Mouse (Mus musculus): ENCODE results near the gene Tmco1. TPM values are rescaled to one million over a fixed set of nuclear protein-coding genes. Genes with fewer than 3 reads are reported as not detected.

Tmco1 gene
- polyA plus RNA-seq, 1 experiment from 2014 or later, result 90.1 TPM

DNA sequence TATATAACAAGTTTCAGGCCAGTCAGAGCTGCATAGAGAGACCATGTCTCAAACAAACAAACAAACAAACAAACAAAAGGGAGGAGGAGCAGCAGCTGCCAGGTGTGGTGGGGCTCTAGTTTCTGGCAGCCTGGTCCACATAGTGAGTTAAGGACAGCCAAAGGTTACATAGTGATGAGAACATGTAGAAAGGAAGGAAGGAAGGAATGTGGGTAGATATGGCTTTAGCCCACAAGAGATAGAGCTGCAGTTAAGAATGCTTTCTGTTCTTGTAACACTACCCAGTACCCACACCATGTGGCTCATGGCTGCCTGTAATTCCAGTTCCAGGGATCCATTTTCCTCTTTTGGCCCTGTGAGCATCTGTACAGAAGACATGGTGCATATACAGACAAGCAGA is 4.2 kb downstream of the Tmco1 start:
- Histone ChIP-seq H3K27ac (replicated peaks in 1 of 2; ENCODE audit: control insufficient read depth in 1 of 2, insufficient read depth in 1 of 2, low read depth in 2 of 2, low read length in 2 of 2) (no peak overlapping the region), H3K27me3 (ENCODE audit: control insufficient read depth, insufficient read depth, low read length) (no peaks in the 10 kb centered on the region), H3K9me3 (ENCODE audit: control insufficient read depth, low read length) (no peaks in the 10 kb centered on the region), H3K36me3 (ENCODE audit: control insufficient read depth, insufficient read depth, low read length) (peaks cover 52% of the 10 kb centered on the region), H3K9ac (ENCODE audit: low read length) (no peak overlapping the region), H3K4me2 (ENCODE audit: low read length) (no peak overlapping the region), H3K4me3 (ENCODE audit: control insufficient read depth in 1 of 2, insufficient read depth in 1 of 2, low read depth in 1 of 2, low read length in 2 of 2) (no peak overlapping the region), H3K4me1 (ENCODE audit: control insufficient read depth in 2 of 2, insufficient read depth in 2 of 2, low read length in 2 of 2) (peaks cover 3 to 7% of the 10 kb centered on the region in 2 experiments; a peak in 3 of 4 replicates)
- ATAC-seq (ENCODE audit: insufficient number of reproducible peaks, insufficient read depth, low FRiP score, low read depth), result no peak

- peaks cover 0 to 7% of the 10 kb centered on the region in 2 experiments; a peak in 2 of 4 replicates for H3K4me1 ChIP-seq (ENCODE audit: control insufficient read depth in 2 of 2, insufficient read depth in 2 of 2, low read length in 2 of 2)
- ATAC-seq (ENCODE audit: insufficient number of reproducible peaks, insufficient read depth, low FRiP score, low read depth), result no peak
- no peak overlapping the region for H3K27ac ChIP-seq (replicated peaks in 1 of 2; ENCODE audit: control insufficient read depth in 1 of 2, insufficient read depth in 1 of 2, low read depth in 2 of 2, low read length in 2 of 2)
- H3K27me3 ChIP-seq (ENCODE audit: control insufficient read depth, insufficient read depth, low read length), result no peaks in the 10 kb centered on the region
- 88% methylated on average over 4 of the region's 4 CpGs for WGBS
- H3K4me3 ChIP-seq (ENCODE audit: control insufficient read depth in 1 of 2, insufficient read depth in 1 of 2, low read depth in 1 of 2, low read length in 2 of 2), result no peak overlapping the region
- H3K9ac ChIP-seq (ENCODE audit: low read length), result no peak overlapping the region
- H3K4me2 ChIP-seq (ENCODE audit: low read length), result no peak overlapping the region
- H3K9me3 ChIP-seq (ENCODE audit: control insufficient read depth, low read length), result no peaks in the 10 kb centered on the region
- peaks cover 60% of the 10 kb centered on the region for H3K36me3 ChIP-seq (ENCODE audit: control insufficient read depth, insufficient read depth, low read length)
These were observed 5.0 kb downstream of the Tmco1 start for GRCm38 (mm10) chr1:167313220-167313619.

DNA sequence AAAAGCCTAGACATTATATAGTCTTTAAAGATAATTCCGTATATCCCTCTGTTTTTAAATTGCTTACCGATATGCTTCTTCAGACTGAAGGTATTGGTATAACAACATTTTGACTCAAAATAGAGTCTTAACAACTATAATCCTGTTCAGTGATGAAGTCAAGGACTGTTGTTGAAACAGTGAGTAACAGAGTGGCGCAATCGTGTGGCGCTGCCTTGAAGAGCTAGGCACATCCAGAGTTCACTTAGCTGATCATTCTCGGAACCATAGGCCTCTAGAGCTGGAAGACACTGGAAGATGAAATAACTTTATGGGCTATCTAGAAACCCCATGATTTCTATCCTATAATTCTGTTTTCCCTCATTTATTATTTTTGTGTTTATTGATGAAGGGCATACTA is 13.5 kb downstream of the Tmco1 start:
- no peaks in the 10 kb centered on the region for H3K9me3 ChIP-seq (ENCODE audit: control insufficient read depth, low read length)
- no peak overlapping the region for H3K4me2 ChIP-seq (ENCODE audit: low read length)
- ATAC-seq (ENCODE audit: insufficient number of reproducible peaks, insufficient read depth, low FRiP score, low read depth), result no peak
- peaks cover 82% of the 10 kb centered on the region for H3K36me3 ChIP-seq (ENCODE audit: control insufficient read depth, insufficient read depth, low read length)
- H3K27me3 ChIP-seq (ENCODE audit: control insufficient read depth, insufficient read depth, low read length), result no peaks in the 10 kb centered on the region
- WGBS, result 97% methylated on average over 6 of the region's 6 CpGs
- no peaks in the 10 kb centered on the region for H3K4me1 ChIP-seq (ENCODE audit: control insufficient read depth in 2 of 2, insufficient read depth in 2 of 2, low read length in 2 of 2)
- no peak overlapping the region for H3K27ac ChIP-seq (replicated peaks in 1 of 2; ENCODE audit: control insufficient read depth in 1 of 2, insufficient read depth in 1 of 2, low read depth in 2 of 2, low read length in 2 of 2)
- no peak overlapping the region for H3K9ac ChIP-seq (ENCODE audit: low read length)
- H3K4me3 ChIP-seq (ENCODE audit: control insufficient read depth in 1 of 2, insufficient read depth in 1 of 2, low read depth in 1 of 2, low read length in 2 of 2), result no peak overlapping the region

- Histone ChIP-seq H3K4me3 (ENCODE audit: control insufficient read depth in 1 of 2, insufficient read depth in 1 of 2, low read depth in 1 of 2, low read length in 2 of 2) (no peak overlapping the region), H3K9ac (ENCODE audit: low read length) (no peak overlapping the region), H3K9me3 (ENCODE audit: control insufficient read depth, low read length) (no peaks in the 10 kb centered on the region), H3K27me3 (ENCODE audit: control insufficient read depth, insufficient read depth, low read length) (no peaks in the 10 kb centered on the region), H3K4me1 (ENCODE audit: control insufficient read depth in 2 of 2, insufficient read depth in 2 of 2, low read length in 2 of 2) (no peaks in the 10 kb centered on the region), H3K27ac (replicated peaks in 1 of 2; ENCODE audit: control insufficient read depth in 1 of 2, insufficient read depth in 1 of 2, low read depth in 2 of 2, low read length in 2 of 2) (no peak overlapping the region), H3K4me2 (ENCODE audit: low read length) (no peak overlapping the region), H3K36me3 (ENCODE audit: control insufficient read depth, insufficient read depth, low read length) (peaks cover 78% of the 10 kb centered on the region)
- 88% methylated on average over 6 of the region's 6 CpGs for WGBS
- ATAC-seq (ENCODE audit: insufficient number of reproducible peaks, insufficient read depth, low FRiP score, low read depth), result no peak
These were observed 20.6 kb downstream of the Tmco1 start for GRCm38 (mm10) chr1:167328776-167329175.

DNA sequence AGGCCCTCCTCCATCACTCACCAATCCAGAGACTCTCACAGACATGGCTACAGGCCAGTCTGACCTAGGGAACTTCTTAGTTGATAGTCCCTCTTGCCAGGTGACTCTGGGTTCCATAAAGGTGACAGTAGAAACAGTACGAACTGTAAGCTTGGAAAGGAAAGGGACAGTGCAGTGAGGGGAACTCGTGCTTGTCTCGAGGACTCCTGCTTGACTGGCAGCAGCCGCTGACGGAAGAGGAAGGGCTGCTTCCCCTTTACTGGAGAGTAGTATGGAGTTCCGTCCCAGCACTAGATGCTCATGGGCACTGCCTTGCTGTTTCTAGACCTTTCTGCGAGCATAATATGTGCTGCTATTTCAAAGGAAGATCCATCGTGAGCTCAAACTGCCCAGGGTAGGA is 22.9 kb downstream of the Tmco1 start:
- no peaks in the 10 kb centered on the region for H3K4me1 ChIP-seq (ENCODE audit: control insufficient read depth in 2 of 2, insufficient read depth in 2 of 2, low read length in 2 of 2)
- WGBS, result 89% methylated on average over 8 of the region's 8 CpGs
- no peak for ATAC-seq (ENCODE audit: insufficient number of reproducible peaks, insufficient read depth, low FRiP score, low read depth)
- H3K4me2 ChIP-seq (ENCODE audit: low read length), result no peak overlapping the region
- H3K27me3 ChIP-seq (ENCODE audit: control insufficient read depth, insufficient read depth, low read length), result no peaks in the 10 kb centered on the region
- H3K4me3 ChIP-seq (ENCODE audit: control insufficient read depth in 1 of 2, insufficient read depth in 1 of 2, low read depth in 1 of 2, low read length in 2 of 2), result no peak overlapping the region
- H3K36me3 ChIP-seq (ENCODE audit: control insufficient read depth, insufficient read depth, low read length), result peaks cover 67% of the 10 kb centered on the region
- H3K9ac ChIP-seq (ENCODE audit: low read length), result no peak overlapping the region
- no peaks in the 10 kb centered on the region for H3K9me3 ChIP-seq (ENCODE audit: control insufficient read depth, low read length)
- H3K27ac ChIP-seq (replicated peaks in 1 of 2; ENCODE audit: control insufficient read depth in 1 of 2, insufficient read depth in 1 of 2, low read depth in 2 of 2, low read length in 2 of 2), result no peak overlapping the region

DNA sequence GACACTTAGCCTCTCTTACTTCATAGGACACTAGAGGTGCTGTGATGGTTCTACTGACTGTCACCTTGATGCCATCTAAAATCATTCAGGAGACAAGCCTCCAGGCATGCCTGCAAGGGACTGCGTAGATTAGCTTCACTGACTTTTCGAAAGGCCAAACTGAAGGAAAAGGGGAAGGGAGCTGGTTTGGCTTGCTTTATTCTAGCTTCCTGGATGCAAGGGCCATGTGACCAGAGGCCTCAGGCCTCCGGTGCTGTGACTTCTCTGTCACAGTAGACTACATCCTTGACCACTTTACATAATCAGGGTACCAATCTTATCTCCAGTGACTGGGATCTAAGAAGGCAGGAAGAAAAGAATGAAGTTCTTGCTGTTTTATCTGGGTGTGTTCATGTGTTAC is 28.2 kb downstream of the Tmco1 start:
- H3K4me2 ChIP-seq (ENCODE audit: low read length), result no peak overlapping the region
- H3K27me3 ChIP-seq (ENCODE audit: control insufficient read depth, insufficient read depth, low read length), result no peaks in the 10 kb centered on the region; the same call in 1 of the 2 replicates
- H3K9me3 ChIP-seq (ENCODE audit: control insufficient read depth, low read length), result no peaks in the 10 kb centered on the region
- H3K4me1 ChIP-seq (ENCODE audit: control insufficient read depth in 2 of 2, insufficient read depth in 2 of 2, low read length in 2 of 2), result no peaks in the 10 kb centered on the region
- peaks cover 19% of the 10 kb centered on the region for H3K36me3 ChIP-seq (ENCODE audit: control insufficient read depth, insufficient read depth, low read length)
- H3K4me3 ChIP-seq (ENCODE audit: control insufficient read depth in 1 of 2, insufficient read depth in 1 of 2, low read depth in 1 of 2, low read length in 2 of 2), result no peak overlapping the region
- ATAC-seq (ENCODE audit: insufficient number of reproducible peaks, insufficient read depth, low FRiP score, low read depth), result no peak
- no peak overlapping the region for H3K27ac ChIP-seq (replicated peaks in 1 of 2; ENCODE audit: control insufficient read depth in 1 of 2, insufficient read depth in 1 of 2, low read depth in 2 of 2, low read length in 2 of 2)
- H3K9ac ChIP-seq (ENCODE audit: low read length), result no peak overlapping the region
- 62% methylated on average over 3 of the region's 3 CpGs for WGBS

GRCm38 (mm10) chr1:167337463-167338095 is 29.4 kb downstream of the Tmco1 start:
- 18% methylated on average over 12 of the region's 12 CpGs for WGBS
- Histone ChIP-seq H3K4me2 (ENCODE audit: low read length) (no peak overlapping the region), H3K4me1 (ENCODE audit: control insufficient read depth in 2 of 2, insufficient read depth in 2 of 2, low read length in 2 of 2) (no peaks in the 10 kb centered on the region), H3K27ac (replicated peaks in 1 of 2; ENCODE audit: control insufficient read depth in 1 of 2, insufficient read depth in 1 of 2, low read depth in 2 of 2, low read length in 2 of 2) (no peak overlapping the region), H3K9ac (ENCODE audit: low read length) (no peak overlapping the region), H3K27me3 (ENCODE audit: control insufficient read depth, insufficient read depth, low read length) (no peaks in the 10 kb centered on the region; the same call in 1 of the 2 replicates), H3K9me3 (ENCODE audit: control insufficient read depth, low read length) (no peaks in the 10 kb centered on the region), H3K36me3 (ENCODE audit: control insufficient read depth, insufficient read depth, low read length) (peaks cover 7% of the 10 kb centered on the region), H3K4me3 (ENCODE audit: control insufficient read depth in 1 of 2, insufficient read depth in 1 of 2, low read depth in 1 of 2, low read length in 2 of 2) (no peak overlapping the region)
- ATAC-seq (ENCODE audit: insufficient number of reproducible peaks, insufficient read depth, low FRiP score, low read depth), result no peak

DNA sequence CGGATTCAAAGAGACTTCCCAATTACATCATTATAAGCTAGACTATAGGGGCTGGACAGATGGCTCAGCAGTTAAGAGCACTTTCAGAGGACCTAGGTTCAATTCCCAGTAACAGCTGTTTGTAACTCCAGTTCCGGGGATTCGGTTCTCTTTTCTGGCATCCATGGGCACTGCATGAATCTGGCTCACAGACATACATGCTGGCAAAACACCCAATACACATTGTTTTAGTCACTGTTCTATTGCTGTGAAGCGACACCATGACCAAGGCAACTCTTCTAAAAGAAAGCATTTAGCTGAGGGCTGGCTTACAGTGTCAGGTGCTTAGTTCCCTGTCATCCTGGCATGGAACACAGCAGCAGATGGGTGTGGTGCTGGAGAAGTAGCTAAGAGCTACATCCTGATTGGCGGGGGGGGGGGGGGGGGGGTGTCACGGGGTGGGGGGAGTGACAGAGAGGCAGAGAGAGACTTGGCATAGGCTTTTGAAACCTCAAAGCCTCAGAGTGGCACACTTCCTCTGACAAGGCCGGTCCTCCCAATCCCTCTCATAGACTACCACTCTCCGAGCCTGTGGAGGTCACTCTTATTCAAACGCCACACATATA is 31.1 kb downstream of the Tmco1 start:
- Histone ChIP-seq H3K36me3 (ENCODE audit: control insufficient read depth, insufficient read depth, low read length) (no peaks in the 10 kb centered on the region), H3K27me3 (ENCODE audit: control insufficient read depth, insufficient read depth, low read length) (no peaks in the 10 kb centered on the region; the same call in 1 of the 2 replicates), H3K9me3 (ENCODE audit: control insufficient read depth, low read length) (no peaks in the 10 kb centered on the region), H3K4me1 (ENCODE audit: control insufficient read depth in 2 of 2, insufficient read depth in 2 of 2, low read length in 2 of 2) (no peaks in the 10 kb centered on the region), H3K4me3 (ENCODE audit: control insufficient read depth in 1 of 2, insufficient read depth in 1 of 2, low read depth in 1 of 2, low read length in 2 of 2) (no peak overlapping the region), H3K4me2 (ENCODE audit: low read length) (no peak overlapping the region), H3K27ac (replicated peaks in 1 of 2; ENCODE audit: control insufficient read depth in 1 of 2, insufficient read depth in 1 of 2, low read depth in 2 of 2, low read length in 2 of 2) (no peak overlapping the region), H3K9ac (ENCODE audit: low read length) (no peak overlapping the region)
- 78% methylated on average over 8 of the region's 9 CpGs for WGBS
- no peak for ATAC-seq (ENCODE audit: insufficient number of reproducible peaks, insufficient read depth, low FRiP score, low read depth)
